Mouse (Mus musculus) activated CD4-positive, CD25-positive, alpha-beta regulatory T cell, adult 4 months (primary cell): ENCODE data around the gene Pakap. TPM values are rescaled to one million over a fixed set of nuclear protein-coding genes. Genes with fewer than 3 reads are reported as not detected.
A peak's percentile ranks its signal among the peaks of the same experiment; 100 is the strongest.

Experiments used
- ATAC-seq: one replicate; pipeline ENCODE4 v1.8.0; 2017
- polyA plus RNA-seq, 2 experiments: library from polyadenylated mRNA; unstranded; fragments of 100-300 nt; shearing (Covaris generic); gene quantifications; one replicate each; pipeline ENCODE4 v1.2.1; 2017

Pakap gene
- polyA plus RNA-seq, 2 experiments from 2014 or later = 1.5 to 2.0 TPM

DNA sequence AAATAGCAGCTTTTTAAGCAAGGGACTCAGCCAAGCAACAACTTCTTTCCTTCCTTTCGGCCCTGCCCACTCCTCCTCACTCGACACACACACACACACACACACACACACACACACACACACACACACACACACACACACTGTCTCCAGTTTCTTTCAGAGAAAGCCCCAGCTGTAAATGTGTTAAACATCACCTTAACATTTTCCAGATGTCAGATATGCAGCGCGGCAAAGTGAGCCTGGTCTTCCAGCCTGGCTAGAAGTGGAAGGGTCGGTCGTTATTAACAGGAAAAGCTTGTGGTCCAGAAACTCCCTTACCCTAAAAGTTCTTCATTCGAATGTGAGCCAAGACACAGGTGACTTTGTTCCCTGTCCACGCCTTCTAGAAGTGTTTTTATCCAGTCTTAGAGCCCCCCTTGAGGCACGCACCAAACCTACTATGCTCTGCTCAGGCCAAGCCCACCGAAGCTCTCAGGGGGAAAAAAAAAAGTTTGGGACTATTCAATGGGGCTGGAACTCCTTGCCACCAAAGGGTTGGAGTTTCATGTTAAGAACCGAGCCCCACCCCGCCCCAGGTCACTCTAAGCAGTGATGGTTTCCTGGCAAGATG is 278.5 kb downstream of the Pakap start:
- no peak for ATAC-seq

DNA sequence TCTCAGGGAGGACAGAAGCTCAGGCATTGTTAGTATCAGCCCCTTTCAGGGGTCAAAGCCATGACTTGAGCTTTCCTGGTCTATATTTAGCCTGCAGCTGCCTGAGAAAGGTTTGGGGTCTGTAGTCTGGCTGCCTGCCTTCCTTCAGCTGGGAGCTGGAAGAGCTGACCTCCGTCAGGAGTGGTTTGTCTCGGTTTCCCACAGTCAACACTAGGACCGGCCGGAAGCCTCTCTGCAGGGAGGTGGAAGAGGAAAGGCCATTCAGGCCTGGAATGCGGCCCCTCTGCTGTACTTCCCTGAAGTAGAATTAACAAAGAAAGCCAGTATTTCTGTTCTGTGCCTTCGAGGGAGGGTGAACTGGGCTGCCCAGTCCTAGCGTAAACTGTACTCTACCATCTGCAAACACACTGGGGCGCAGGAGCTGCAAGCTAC is 279.0 kb downstream of the Pakap start:
- ATAC-seq = no peak

DNA sequence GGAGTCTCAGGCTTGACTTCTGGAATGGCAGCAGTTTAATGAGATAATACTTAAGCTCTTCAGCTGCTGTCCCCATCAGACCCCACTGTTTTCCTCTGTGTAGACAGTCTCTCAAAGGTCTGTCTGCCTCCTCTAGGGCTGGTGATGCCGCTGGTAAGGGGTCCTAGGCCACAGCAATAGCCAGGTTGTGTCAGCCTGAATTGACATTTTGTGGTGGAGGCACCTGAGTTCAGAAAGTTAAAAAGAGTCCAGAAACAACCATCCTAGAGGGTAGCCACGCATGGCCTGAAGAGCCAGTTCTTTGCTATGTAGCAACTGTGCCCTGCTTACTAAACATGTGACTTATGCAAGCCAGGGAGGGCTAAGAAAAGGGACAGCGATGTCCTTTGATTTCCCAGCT is 279.7 kb downstream of the Pakap start:
- no peak for ATAC-seq

GRCm38 (mm10) chr4:57849465-57849864 is 281.5 kb downstream of the Pakap start:
- ATAC-seq = no peak

GRCm38 (mm10) chr4:57851731-57852130 is 283.8 kb downstream of the Pakap start:
- no peak for ATAC-seq

GRCm38 (mm10) chr4:57852461-57853040 is 284.6 kb downstream of the Pakap start:
- no peak for ATAC-seq

DNA sequence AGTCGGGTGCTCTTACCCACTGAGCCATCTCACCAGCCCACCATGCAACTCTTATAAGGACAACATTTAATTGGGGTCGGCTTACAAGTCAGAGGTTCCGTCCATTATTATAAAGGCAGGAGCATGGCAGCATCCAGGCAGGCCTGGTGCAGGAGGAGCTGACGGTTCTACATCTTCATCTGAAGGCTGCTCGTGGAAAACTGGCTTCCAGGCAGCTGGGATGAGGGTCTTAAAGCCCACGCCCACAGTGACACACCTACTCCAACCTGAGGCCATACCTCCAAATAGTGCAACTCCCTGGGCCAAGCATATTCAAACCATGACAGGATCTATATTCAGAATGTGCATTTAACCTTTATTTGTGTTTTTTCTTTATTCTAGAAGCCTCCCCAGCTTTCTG is 286.2 kb downstream of the Pakap start:
- ATAC-seq = no peak

DNA sequence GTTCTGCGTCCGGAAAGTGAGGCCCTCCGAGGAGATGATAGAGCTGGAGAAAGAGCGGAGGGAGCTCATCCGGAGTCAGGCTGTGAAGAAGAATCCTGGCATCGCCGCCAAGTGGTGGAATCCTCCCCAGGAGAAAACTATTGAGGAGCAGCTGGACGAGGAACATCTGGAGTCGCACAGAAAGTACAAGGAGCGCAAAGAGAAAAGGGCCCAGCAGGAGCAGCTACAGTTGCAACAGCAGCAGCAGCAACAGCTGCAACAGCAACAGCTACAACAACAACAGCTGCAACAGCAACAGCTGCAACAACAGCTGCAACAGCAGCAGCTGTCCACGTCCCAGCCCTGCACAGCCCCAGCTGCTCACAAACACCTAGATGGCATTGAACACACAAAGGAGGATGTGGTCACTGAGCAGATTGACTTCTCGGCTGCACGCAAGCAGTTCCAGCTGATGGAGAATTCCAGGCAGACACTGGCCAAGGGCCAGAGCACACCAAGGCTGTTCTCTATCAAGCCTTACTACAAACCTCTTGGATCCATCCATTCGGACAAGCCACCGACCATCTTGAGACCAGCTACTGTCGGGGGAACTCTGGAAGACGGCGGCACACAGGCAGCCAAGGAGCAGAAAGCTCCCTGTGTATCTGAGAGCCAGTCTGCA is 287.4 kb downstream of the Pakap start:
- ATAC-seq = no peak

DNA sequence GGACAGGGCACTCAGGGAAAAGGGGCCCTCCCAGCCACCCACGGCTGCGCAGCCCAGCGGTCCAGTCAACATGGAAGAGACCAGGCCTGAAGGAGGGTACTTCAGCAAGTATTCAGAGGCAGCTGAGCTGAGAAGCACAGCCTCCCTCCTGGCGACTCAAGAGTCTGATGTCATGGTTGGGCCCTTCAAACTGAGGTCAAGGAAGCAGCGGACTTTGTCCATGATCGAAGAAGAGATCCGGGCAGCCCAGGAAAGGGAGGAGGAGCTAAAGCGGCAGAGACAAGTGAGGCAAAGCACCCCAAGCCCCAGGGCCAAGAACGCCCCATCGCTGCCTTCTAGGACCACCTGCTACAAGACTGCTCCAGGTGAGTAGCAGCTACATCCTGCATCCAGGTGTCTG is 288.7 kb downstream of the Pakap start:
- no peak for ATAC-seq

DNA sequence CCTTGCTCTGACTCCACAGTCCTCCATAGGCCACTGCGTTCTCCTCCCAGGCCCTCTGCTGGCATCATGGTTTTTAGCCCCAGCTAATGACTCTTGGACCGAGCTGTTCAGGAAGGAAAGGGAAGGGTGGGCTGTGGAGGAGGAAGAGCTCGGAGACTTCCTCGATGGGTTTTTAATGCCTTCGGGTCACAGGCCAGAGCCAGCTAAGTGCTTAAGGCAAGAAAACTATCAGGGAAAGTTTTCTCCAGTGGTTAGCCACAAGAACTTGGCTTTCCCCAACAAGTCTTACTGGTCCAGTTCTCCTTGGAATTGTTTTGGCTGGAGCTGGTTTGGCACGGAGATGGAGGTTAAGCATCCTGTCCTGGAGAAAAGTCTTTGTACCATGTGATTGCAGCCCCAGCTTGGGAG is 292.2 kb downstream of the Pakap start:
- no peak for ATAC-seq

- ATAC-seq = no peak
These were observed 293.2 kb downstream of the Pakap start for GRCm38 (mm10) chr4:57861166-57861565.

DNA sequence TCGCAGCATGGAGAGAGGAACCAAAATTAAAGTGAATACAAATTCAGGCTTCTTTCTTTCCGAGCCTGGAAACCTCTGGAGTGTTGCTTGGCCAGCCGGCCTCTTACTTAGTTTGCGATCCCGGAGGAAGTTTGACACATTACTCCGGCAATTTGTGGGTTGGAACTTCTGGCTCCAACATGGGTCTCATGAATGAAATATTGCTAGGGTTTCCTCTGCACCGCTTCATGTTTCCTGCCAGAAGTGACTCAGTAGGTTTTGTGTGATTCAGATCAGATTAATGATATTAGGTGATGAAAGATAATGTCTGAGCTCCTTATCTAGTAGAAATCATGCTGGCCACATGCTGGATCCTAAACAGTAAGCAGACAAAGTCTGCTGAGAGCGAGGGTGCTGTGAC is 293.9 kb downstream of the Pakap start:
- no peak for ATAC-seq

- ATAC-seq = no peak
These were observed 294.4 kb downstream of the Pakap start for GRCm38 (mm10) chr4:57862269-57862986.

DNA sequence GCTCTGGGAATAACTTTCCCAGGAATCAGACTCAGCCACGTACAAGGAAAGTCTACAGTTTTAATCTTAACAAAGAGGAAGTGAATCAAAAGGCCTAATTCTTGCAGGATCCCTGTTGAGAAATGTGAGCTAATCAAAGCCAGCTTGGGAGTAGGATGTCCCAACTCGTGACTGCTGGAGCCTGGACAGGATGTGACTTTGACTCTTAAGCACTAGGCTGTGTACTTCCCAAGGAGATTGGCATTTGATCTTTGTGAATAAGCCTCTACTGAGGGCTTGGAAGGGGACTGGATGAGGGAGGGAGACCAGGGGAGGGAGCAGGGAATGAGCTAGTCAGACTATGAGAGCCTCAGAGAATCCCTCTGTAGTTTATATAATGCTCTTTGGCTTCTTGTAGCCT is 298.1 kb downstream of the Pakap start:
- ATAC-seq = no peak

- no peak for ATAC-seq
These were observed 299.0 kb downstream of the Pakap start for GRCm38 (mm10) chr4:57866990-57867389.

DNA sequence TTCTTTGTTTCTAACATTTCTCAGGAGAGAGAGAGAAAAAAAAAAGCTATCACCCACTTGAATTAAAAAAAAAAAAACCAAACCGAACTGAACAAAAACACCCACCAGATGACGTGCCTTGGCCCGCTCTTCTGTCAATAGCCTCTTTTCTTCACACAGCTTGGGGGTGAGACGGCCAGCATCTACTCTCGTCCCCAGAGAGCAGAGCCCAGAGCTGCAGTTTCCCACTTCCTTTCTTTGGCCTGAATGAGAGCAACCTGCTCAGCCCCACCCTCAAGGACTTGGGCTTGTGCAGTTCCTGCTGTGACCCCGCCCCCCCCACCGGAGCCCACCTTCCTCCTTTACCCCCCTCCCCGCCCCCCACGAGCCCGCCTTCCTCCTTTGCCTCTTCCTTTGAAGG is 299.5 kb downstream of the Pakap start:
- peak; percentile 36 for ATAC-seq

DNA sequence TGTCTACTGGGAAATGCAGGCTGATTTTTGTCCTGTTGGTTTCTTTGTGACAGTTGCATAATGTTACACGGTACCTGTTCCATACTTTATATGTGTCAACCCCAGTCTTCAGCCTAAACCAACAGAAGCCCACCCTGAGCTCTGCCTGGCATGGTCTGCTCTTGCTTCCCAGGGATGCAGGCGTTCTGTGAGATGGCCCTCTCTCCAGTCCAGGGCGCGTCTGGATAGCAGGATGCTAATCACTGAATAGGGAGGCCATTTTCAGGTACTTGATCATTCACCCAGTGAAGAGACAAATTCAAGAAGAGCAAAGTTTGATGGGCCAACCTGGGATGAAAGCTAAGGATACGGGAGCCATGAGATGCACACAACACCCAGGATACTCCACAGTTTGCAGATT is 311.2 kb downstream of the Pakap start:
- ATAC-seq = no peak

GRCm38 (mm10) chr4:57879804-57880357 is 311.9 kb downstream of the Pakap start:
- ATAC-seq = peak; percentile 68

DNA sequence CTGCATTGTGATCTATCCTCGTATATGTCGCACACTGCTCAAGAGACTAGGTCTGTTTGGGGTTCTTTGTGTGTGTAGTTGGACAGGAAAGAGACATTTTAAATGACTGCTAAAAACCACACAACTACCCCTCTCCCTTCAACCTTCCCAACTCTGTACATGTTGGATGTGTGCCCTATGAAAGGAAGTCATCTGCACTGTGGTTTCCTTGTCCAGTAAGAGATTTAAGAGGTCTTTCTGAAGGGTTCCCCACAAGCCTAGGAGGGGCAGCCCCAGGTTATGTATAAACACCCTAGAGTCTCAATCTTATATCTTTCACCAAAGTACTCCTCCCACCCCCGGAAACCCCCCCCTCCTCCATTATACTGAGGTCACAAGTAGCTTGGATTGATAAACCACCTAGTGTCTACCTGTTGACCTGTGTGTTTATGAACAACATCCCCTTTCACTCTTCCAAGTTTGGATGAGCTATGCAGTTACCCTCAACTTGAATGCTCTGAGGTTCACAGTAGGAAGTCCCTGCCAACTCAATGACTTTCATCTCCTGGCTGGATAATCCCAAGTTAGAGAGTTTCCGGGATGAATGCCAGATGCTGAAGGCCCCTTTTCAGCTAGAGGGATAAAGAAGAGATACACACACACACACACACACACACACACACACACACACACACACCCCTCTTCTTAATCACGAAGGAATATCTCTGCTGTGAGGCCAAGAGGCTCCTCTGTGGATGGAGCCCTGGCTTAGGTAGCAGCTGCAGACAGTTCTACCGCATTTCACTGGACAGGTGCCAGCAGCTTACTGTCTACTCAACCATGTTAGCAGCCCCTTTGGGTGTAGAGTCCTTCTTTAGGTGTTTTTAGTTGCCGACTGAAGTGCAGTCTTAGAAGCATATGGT is 315.8 kb downstream of the Pakap start:
- ATAC-seq = peak; percentile 44

GRCm38 (mm10) chr4:57884511-57884910 is 316.5 kb downstream of the Pakap start:
- no peak for ATAC-seq

DNA sequence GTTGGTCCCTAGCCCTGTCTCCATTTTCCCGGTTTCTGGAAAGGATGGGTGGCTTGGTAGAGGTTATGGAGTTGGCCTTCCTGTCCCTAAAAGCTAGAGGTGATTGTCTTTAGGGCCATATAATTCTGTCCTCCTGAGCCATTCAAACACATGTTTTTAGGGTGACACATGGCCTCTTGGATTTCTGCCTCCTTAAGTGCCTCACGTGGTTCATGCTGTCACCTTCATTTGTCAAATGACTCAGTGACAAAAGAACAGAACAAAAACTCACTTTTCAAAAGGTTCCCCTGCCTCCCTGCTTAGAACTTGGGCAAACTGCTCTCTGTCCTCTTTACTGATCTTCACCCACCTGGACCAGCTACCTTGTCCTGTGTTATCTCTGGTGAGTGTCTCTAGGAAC is 317.2 kb downstream of the Pakap start:
- ATAC-seq = no peak
